Mouse (Mus musculus) C2C12 (cell line): ENCODE measurements around the gene C2cd3. TPM values are rescaled to one million over a fixed set of nuclear protein-coding genes. Genes with fewer than 3 reads are reported as not detected.

Source experiments
- H3K27me3 ChIP-seq: one replicate; pipeline ENCODE4 v1.6.1; 2011; ENCODE audit not compliant: control insufficient read depth, insufficient read depth, insufficient read length
- H3K36me3 ChIP-seq: one replicate; pipeline ENCODE4 v1.6.1; 2011; ENCODE audit not compliant: control insufficient read depth, insufficient read depth
- H3K4me3 ChIP-seq: one replicate; pipeline ENCODE4 v1.5.1; 2011; ENCODE audit warnings: mild to moderate bottlenecking, control low read depth; ENCODE audit not compliant: poor library complexity, insufficient read depth, severe bottlenecking
- H3K79me2 ChIP-seq: one replicate; pipeline ENCODE4 v1.6.1; 2011; ENCODE audit not compliant: control insufficient read depth, insufficient read depth
- H3K79me3 ChIP-seq: one replicate; pipeline ENCODE4 v1.6.1; 2011; ENCODE audit warnings: low read depth, control low read depth
- H3ac ChIP-seq: one replicate; pipeline ENCODE3; 2011; ENCODE audit warnings: low read depth; ENCODE audit not compliant: control insufficient read depth, insufficient read length
- CEBPB ChIP-seq: IDR thresholded peaks from one replicate; pipeline ENCODE4 v1.6.1; 2011; ENCODE audit warnings: low read depth, mild to moderate bottlenecking, control low read depth, moderate library complexity
- CTCF ChIP-seq: IDR thresholded peaks from one replicate; pipeline ENCODE4 v1.5.1; 2011; ENCODE audit not compliant: control insufficient read depth, insufficient read depth, insufficient read length
- FOSL1 ChIP-seq: IDR thresholded peaks from one replicate; pipeline ENCODE4 v1.8.0; 2011; ENCODE audit warnings: mild to moderate bottlenecking, low read length; ENCODE audit not compliant: poor library complexity, insufficient read depth, severe bottlenecking
- MAX ChIP-seq: IDR thresholded peaks from one replicate; pipeline ENCODE4 v1.6.1; 2011; ENCODE audit warnings: mild to moderate bottlenecking, control low read depth
- MYOD1 ChIP-seq: IDR thresholded peaks from one replicate; pipeline ENCODE4 v1.6.1; 2011; ENCODE audit warnings: low read depth; ENCODE audit not compliant: control insufficient read depth, insufficient read length
- MYOG ChIP-seq: IDR thresholded peaks from one replicate; pipeline ENCODE4 v1.6.1; 2011; ENCODE audit not compliant: control insufficient read depth, insufficient read length; ENCODE audit errors: extremely low read depth
- USF1 ChIP-seq: IDR thresholded peaks from one replicate; pipeline ENCODE4 v1.6.1; 2011; ENCODE audit warnings: low read depth, mild to moderate bottlenecking, control low read depth, moderate library complexity
- polyA plus RNA-seq: library from polyadenylated mRNA; unstranded; fragments of >200 nt; fragmentation: generic; extraction: Trizol; gene quantifications from one replicate; pipeline ENCODE4 v1.2.1, GENCODE M21; 2012; ENCODE audit warnings: missing spikeins

The C2cd3 gene
- polyA plus RNA-seq, 1 experiment, result 7.8 TPM

DNA sequence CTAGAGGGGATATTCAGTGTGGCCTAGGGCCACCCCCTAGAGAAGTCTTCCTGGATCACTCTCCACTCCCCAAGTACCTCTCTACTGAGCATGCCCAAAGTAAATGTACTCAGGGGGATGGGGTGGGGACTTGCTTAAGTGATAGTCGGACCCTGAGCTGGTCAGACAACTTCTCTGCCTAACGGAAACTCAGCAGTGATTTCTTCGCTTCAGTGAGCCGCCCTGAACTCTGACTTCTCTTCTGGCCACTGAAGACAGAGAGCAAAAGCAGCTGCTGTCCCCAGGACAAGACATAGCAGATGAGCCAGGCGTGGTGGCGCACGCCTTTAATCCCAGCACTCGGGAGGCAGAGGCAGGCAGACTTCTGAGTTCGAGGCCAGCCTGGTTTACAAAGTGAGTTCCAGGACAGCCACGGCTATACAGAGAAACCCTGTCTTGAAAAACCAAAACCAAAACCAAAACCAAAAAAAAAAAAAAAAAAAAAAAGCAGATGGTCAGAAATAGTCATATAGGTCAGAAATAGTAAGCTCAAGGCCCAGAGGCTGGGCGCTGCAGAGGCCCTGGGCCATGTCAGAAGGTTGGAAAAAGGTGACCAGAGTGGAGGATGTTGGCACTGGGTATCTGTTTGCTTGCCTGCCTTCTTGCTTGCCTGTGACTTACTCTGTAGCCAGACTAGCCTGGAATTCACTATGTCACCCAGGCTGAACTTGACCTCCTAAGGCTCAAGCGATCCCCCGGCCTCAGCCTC, 132.9 kb downstream of the C2cd3 start:
- TF ChIP-seq MYOG (no peak), USF1 (no peak), MYOD1 (no peak), MAX (no peak), CEBPB (no peak), CTCF (no peak), FOSL1 (no peak)
- Histone ChIP-seq H3K27me3 (peaks cover 6% of the 10 kb centered on the region), H3K79me2 (no peaks in the 10 kb centered on the region), H3ac (no peak overlapping the region), H3K79me3 (no peaks in the 10 kb centered on the region), H3K36me3 (no peaks in the 10 kb centered on the region), H3K4me3 (no peak overlapping the region)

DNA sequence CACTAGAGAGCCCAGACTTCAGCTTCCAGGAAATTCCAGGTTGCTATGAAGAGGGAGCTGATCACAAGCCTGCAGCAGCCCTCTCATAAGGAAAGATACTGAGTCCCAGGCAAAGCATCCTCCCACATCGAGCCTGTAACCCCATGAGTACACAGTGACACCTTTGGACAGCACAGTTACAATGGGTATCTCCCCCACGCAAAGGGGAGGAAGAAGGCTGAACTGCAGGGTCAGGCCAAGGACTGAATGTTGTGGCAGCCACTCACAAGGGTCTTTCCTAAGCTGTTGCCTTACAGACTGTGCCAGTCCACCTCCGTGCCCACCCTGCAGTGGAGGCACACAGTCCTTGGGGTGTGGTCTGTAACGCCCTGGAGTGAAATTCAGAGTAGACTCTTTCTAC, 134.5 kb downstream of the C2cd3 start:
- no peak overlapping the region for H3ac ChIP-seq
- H3K79me2 ChIP-seq, result no peaks in the 10 kb centered on the region
- peaks cover 6% of the 10 kb centered on the region for H3K27me3 ChIP-seq
- H3K36me3 ChIP-seq, result no peaks in the 10 kb centered on the region
- H3K79me3 ChIP-seq, result no peaks in the 10 kb centered on the region
- H3K4me3 ChIP-seq, result no peak overlapping the region
- no peak for TF ChIP-seq CEBPB
- no peak for TF ChIP-seq MYOD1
- no peak for TF ChIP-seq FOSL1
- TF ChIP-seq USF1, result no peak
- TF ChIP-seq MAX, result no peak
- TF ChIP-seq MYOG, result no peak
- no peak for TF ChIP-seq CTCF

DNA sequence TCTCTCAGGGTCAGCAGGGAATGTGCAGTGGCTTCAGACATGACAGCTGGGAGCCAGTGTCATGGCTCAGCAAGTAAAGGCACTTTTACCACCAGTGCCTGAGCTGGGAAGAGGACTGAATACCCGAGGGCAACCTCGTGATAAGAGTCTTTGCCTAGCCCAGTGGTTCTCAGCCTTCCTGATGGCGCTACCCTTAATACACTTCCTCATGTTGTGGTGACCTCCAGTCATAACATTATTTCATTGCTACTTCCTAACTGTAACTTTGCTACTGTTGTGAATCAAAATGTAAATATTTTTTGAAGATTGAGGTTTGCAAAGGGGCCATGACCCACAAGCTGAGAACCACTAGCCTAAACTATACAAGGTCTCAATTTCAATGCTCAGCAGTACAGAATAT, 136.6 kb downstream of the C2cd3 start:
- Histone ChIP-seq H3K79me3 (no peaks in the 10 kb centered on the region), H3K79me2 (no peaks in the 10 kb centered on the region), H3ac (no peak overlapping the region), H3K4me3 (no peak overlapping the region), H3K27me3 (peaks cover 6% of the 10 kb centered on the region), H3K36me3 (no peaks in the 10 kb centered on the region)
- TF ChIP-seq CTCF (no peak), CEBPB (no peak), MYOG (no peak), MYOD1 (no peak), USF1 (no peak), FOSL1 (no peak), MAX (no peak)

DNA sequence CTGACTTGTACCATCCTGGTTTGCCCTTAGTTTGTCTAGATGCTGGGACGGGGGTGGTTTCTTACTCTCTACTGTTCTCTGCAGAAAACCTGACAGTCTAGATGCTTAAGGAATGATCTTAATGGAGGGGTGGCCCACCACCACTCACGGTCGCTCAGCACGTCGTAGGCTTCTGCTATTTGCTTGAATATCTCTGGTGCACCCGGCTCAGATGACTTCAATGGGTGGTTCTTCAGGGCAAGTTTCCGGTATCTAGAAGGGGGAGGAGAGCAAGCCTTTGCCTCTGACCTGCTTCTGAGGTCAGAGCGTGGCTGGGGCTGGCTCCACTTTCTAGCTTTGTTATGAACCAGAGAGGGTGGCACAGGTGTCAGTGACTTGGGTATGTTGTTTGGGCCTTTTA, 139.6 kb downstream of the C2cd3 start:
- Histone ChIP-seq H3K36me3 (no peaks in the 10 kb centered on the region), H3K27me3 (no peaks in the 10 kb centered on the region), H3K79me2 (no peaks in the 10 kb centered on the region), H3ac (no peak overlapping the region), H3K79me3 (no peaks in the 10 kb centered on the region), H3K4me3 (no peak overlapping the region)
- TF ChIP-seq CEBPB (no peak), CTCF (no peak), MYOG (no peak), MAX (no peak)

DNA sequence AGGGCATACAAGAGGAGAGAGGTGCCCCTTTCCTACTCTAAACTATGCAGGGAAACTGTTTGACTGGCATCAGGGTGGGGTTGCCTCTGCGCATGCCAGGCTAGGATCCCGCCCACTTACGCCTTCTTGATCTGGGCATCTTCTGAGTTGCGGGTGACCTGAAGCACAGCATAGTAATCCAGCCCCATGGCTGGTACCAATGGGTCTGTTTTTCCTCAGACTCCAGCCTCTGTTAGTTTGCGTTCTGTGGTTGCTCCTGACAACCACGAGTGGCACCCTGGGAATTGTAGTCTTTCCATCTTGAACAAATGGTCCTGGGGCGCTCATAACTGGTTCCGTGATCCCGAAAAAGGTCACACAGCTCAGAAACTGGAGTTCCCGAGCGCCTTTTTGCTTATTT, 142.5 kb downstream of the C2cd3 start, which contains the start of gene Dnajb13:
Gene Dnajb13 (minus strand): TSS at position 388 of the 400 bp plus-strand sequence.
- Histone ChIP-seq H3K79me3 (no peaks in the 10 kb centered on the region), H3ac (no peak within 1 kb of the TSS), H3K4me3 (no peak within 1 kb of the TSS), H3K27me3 (no peaks in the 10 kb centered on the region), H3K79me2 (no peaks in the 10 kb centered on the region), H3K36me3 (no peaks in the 10 kb centered on the region)
- TF ChIP-seq FOSL1, result no peak
- TF ChIP-seq USF1, result no peak
- TF ChIP-seq MYOG, result no peak

Other genes starting within 250 kb of the C2cd3 start
- gene Lipt2, start 213.0 kb upstream of the C2cd3 start, polyA plus RNA-seq, result 5.6 TPM
- gene Kcne3, start 195.7 kb upstream of the C2cd3 start, polyA plus RNA-seq, result not detected
- gene Pgm2l1, start 144.8 kb upstream of the C2cd3 start, polyA plus RNA-seq, result 0.90 TPM
- 12.2 TPM for gene P4ha3, start 86.7 kb upstream of the C2cd3 start, polyA plus RNA-seq
- gene Ppme1, start 74 bp downstream of the C2cd3 start, polyA plus RNA-seq, result 44.2 TPM
- not detected for gene Ucp3, start 100.8 kb downstream of the C2cd3 start, polyA plus RNA-seq
- gene Ucp2, start 121.1 kb downstream of the C2cd3 start, polyA plus RNA-seq, result 92.5 TPM
- 0.07 TPM for gene Dnajb13, start 142.7 kb downstream of the C2cd3 start, polyA plus RNA-seq
- gene Coa4, start 164.8 kb downstream of the C2cd3 start, polyA plus RNA-seq, result 8.4 TPM
- gene Rab6a, start 235.2 kb downstream of the C2cd3 start, polyA plus RNA-seq, result 37.5 TPM
- 30.7 TPM for gene Mrpl48, start 236.1 kb downstream of the C2cd3 start, polyA plus RNA-seq